Mouse (Mus musculus) layer of hippocampus, postnatal 10 days (tissue): Measurements from ENCODE around the gene Gtf3c6. TPM values are rescaled to one million over a fixed set of nuclear protein-coding genes. Genes with fewer than 3 reads are reported as not detected.
A peak's percentile ranks its signal among the peaks of the same experiment; 100 is the strongest.

Source experiments
- DNase-seq, 2 experiments: peaks; one replicate each; pipeline ENCODE4 v3.0.0; 2021; ENCODE audit warnings: low spot score in 2 of 2
- long read RNA-seq: library from polyadenylated mRNA; stranded (forward); transcript quantifications from one replicate; pipeline ENCODE4 v2.0.0, GENCODE M21; 2023
- total RNA-seq, 2 experiments: library from RNA; stranded (reverse); gene quantifications; 2 replicates each; pipeline ENCODE4 v1.2.3; 2021

Gene Gtf3c6
- 10 to 100 TPM; 29.2 to 33.8 TPM for total RNA-seq
- long read RNA-seq, transcript Gtf3c6-201 (6 exons, 887 nt) = major isoform, 13 of 31 reads
- long read RNA-seq, transcript Gtf3c6-206 (6 exons, 2,526 nt) = minor isoform, 12 of 31 reads
- long read RNA-seq, partial matches to known transcripts = 2 of 31 reads
- long read RNA-seq, other reads (novel, unspliced or antisense) = 4 of 31 reads

- peak; percentile 96 to 97 for DNase-seq
Observed at GRCm38 (mm10) chr10:40257414-40258255, at the start of gene Gtf3c6. Gene Gtf3c6 (minus strand): TSS chr10:40258108.

DNA sequence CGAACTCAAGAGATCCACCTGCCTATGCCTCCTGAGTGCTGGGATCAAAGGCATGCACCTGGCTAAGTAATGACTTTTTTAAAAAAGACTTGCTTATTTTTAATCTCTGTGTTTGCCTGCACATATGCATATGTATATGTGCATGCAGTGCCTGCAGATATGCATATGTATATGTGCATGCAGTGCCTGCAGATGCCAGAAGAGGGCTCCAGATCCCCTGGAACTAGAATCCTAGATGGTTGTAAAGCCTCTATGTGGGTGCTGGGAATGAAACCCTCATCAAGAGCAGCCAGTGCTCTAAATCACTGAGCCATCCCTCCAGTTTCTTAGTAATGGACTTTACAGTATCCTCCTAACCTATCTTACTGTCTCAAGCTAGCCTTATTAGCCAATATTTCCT, 48.1 kb upstream of the Gtf3c6 start:
- DNase-seq = no peak

DNA sequence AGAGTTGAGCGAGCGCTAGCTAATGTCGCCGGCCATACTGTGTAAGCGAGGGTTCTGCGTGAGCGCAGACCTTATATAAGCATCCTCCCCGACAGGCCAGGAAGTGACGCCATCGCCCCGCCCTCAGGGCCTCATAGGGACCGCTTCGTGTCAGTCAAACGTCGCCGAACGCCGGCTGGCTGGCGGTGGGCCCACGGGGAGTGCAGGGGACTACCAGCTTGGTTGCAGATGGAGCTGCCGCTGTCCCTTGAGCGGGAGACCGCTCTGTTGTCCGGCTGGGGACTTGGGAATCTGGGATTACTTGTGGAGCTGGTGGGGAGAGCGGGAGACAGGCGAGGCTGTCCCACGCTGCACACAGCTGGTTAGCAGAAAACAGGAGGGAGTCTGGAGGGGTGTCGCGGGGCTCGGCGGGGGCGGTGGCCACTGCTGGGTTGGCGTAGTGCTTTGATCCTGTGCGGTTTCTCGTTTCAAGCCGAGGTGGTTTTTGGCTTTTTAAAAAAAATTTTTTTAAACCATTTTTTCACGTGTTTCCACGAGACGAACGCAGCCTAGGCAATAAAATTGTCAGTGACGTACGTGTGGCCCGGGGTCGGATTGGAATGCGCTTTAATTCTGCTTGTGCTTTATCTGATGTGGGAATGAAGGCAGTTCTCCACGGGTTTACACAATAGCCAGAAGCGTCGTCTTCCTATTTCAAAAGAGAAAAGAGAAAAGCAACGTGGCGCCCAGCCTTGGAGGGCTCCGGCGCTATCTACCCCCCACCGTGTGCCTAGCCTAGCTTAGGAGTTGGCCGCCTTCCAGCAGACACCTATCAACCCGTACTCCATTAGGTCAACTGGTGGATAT, 44.5 kb upstream of the Gtf3c6 start, which contains the start of gene Amd1:
Gene Amd1, minus strand, starts transcription at position 47 of the 846 bp plus-strand sequence.
- peak; percentile 100 for DNase-seq

- DNase-seq = peak; percentile 47 to 57
Observed at GRCm38 (mm10) chr10:40301181-40302075, 43.5 kb upstream of the Gtf3c6 start.

- DNase-seq = peak; percentile 85 to 86
Observed at GRCm38 (mm10) chr10:40300648-40301171, 42.8 kb upstream of the Gtf3c6 start.

- DNase-seq = no peak
Observed at GRCm38 (mm10) chr10:40292640-40293039, 34.7 kb upstream of the Gtf3c6 start.

DNA sequence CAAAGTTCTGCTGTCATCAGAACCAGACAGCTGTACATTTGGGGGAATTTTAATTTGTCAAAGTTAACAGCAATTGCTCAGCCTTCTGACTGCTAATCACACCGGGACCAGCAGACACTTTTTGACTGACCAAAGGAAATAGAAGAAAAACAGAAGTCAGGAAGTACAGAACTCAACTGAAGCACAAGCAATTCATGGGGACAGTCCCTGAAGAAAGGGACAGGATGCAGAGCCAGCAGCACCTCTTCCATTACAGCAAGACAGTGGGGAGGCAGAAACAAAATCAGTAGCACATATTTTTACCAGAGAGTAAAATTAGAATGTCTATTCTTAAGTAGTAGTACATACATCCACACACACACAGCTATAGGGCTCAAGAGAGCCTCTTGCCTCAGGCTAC, 28.9 kb upstream of the Gtf3c6 start:
- no peak for DNase-seq

- no peak for DNase-seq
Observed at GRCm38 (mm10) chr10:40285571-40285970, 27.7 kb upstream of the Gtf3c6 start.

GRCm38 (mm10) chr10:40284997-40285396, 27.1 kb upstream of the Gtf3c6 start:
- no peak for DNase-seq

DNA sequence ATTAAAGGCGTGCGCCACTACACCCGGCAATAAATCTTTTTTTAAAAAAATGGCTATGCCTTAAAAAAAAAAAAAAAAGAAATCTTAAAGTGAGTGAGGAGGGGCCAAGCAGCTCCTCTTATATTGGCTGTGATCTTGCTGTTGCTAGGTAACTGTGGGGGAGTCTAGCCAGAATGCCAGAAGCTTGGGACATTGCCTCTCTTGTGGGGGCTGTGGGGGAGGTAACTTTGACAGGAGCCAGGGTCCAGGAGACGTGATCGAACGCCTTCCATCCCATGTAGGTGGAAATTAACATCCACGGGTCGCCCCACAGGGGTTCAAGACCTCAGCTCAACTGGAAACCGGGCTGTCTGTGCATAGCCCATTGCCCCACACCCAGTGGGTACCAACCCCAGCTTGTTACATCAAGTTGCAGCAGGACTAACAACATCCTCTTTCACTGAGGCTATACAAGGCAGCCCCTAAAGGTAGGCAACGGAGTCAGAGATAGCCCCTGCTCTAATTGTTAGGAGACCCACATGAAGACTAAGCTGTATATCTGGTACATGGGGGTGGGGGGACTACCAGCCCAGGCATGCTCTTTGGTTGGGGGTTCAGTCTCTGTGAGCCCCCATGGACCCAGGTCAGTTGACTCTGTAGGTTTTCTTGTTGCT, 26.4 kb upstream of the Gtf3c6 start:
- peak; percentile 13 to 34 for DNase-seq

DNA sequence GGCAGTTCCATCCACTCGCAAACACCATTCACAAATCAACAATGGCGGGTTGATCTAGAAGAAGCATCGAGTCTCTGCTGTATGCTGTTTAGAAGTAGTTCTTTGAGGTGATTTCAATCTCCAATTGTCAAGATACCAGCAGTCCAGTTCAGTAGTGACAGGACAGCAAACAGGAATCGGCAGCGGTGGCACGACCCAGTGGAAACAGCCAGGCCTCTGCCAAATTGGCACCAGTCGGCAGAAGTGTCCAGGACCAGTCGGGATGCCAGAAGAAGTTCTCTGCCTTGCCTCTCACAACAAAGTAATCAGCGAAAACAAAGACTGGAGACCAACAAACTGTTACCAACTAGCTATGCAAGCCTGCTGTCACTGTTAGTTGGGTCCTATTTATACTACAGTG, 25.7 kb upstream of the Gtf3c6 start:
- DNase-seq = no peak

- no peak for DNase-seq
Observed at GRCm38 (mm10) chr10:40281565-40281964, 23.7 kb upstream of the Gtf3c6 start.

GRCm38 (mm10) chr10:40278317-40278716, 20.4 kb upstream of the Gtf3c6 start:
- DNase-seq = no peak

DNA sequence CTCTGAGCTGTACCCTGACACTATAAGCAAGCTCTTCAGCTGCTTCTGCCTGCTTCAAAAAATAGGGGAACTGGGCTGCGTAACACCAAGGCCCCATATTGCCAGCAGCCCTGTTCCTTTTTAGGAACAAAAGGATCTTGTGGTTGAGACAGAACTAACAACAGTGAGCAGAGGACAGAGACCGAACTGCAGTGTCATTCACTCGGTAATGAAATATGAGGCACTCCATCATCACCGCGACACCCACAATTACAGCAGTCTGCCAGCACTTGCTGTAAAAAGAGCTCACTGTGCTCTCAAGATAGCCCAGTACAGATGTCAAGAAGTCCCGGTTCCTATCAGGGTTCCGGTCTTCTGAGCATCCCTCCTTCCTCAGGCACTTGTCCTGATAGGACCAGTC, 18.1 kb upstream of the Gtf3c6 start:
- DNase-seq = no peak

DNA sequence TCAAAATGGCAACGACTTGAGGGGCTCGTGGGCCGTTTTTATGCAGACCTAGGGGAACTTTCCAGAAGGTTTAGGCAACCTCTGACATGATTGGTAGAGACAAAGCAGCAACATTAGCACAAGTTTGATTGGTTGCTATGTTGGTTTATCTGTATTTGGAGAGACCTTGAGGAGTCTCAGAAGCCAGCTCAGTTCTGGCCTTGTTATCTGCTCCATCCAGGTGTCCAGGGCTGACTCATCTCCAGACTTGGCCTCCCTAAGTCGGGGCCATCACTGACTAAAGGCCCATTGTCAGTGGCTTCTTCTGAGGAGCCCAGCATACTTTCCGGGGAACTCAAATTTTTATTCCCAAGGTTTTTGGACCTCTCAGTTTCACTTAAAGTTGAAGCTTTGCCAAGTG, 16.0 kb upstream of the Gtf3c6 start:
- DNase-seq = no peak

DNA sequence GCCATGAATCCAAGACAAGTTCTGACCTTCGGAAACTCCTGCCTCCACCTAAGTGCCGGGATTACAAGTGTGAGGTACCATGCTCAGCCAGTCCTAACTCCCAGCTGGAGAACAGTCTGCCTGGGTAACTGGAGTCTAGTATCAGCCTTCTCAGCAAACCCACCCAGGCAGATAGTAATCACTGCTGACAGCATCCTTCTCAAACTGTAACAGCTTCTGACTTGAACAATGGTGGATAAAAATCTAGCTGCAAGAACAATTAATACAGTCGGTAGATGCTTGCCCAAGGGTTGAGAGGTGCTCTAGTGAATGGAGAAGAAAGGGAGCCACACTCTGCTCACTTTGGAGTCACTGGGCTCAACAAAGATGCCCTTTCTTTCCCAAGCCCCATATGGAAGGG, 13.3 kb upstream of the Gtf3c6 start:
- no peak for DNase-seq

DNA sequence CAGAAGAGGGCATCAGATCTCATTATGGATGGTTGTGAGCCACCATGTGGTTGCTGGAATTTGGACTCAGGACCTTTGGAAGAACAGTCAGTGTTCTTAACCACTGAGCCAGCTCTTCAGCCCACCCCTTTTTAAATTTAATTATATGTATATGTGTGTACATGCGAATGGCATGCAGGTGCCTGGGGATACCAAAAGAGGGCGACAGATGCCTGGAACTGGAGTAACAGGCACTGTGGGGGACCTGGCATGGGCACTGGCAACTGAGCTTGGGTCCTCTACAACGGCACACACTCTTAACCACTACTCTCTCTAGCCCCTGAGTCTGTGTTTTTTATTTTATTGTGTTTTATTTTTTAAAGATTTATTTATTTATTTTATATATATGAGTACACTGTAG, 7.0 kb upstream of the Gtf3c6 start:
- no peak for DNase-seq

- DNase-seq = no peak
Observed at GRCm38 (mm10) chr10:40263691-40264090, 5.8 kb upstream of the Gtf3c6 start.

GRCm38 (mm10) chr10:40262200-40262599, 4.3 kb upstream of the Gtf3c6 start:
- no peak for DNase-seq

GRCm38 (mm10) chr10:40260305-40260704, 2.4 kb upstream of the Gtf3c6 start:
- no peak for DNase-seq
